7 mouse cellular contexts compared by ENCODE assay signal in the genomic region with DNA sequence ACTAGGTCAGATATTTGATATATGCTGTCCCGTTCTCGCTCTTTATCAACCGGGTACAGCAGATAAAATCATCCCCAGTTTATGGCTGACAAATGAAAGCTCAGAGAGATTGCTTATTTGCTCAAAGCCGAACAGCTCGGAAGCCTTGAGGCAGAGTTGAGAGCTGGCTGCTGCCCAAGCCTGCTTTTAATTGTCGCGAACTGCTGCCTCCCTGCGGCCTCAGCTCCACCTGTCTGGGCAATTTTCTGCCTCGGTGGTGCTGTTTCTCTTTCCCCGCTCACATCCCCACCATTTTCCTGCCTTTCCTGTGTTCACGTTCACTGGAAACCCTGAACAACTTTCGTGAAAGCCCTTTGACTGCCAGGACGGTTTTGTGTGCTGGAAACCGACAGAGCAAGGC. TPM values are rescaled to one million over a fixed set of nuclear protein-coding genes. Genes with fewer than 3 reads are reported as not detected.
DNase-seq lines count a peak whose midpoint lies in the region; ATAC-seq lines count a peak whose summit lies in the region.

No protein-coding gene starts in this region.

- 44% methylated on average over 14 of the region's 14 CpGs for WGBS in neural tube, embryonic 11.5 days
- 14% methylated on average over 14 of the region's 14 CpGs for WGBS in forebrain, embryonic 14.5 days

- no peaks in the 10 kb centered on the region for H3K9me3 ChIP-seq in neural tube, embryonic 11.5 days (ENCODE audit: control insufficient read depth, low read length)
- no peaks in the 10 kb centered on the region for H3K9me3 ChIP-seq in forebrain, embryonic 14.5 days (replicated peaks; ENCODE audit: control insufficient read depth, low read length)

- peak overlapping the region; percentile 7; the same call in 1 of the 2 replicates for H3K9ac ChIP-seq in neural tube, embryonic 11.5 days (ENCODE audit: low read length)
- H3K9ac ChIP-seq in forebrain, embryonic 14.5 days (ENCODE audit: low read length) = 0 out of 2 replicates have a peak overlapping the region, but pooled peaks have one; percentile 29

- H3K27me3 ChIP-seq in neural tube, embryonic 11.5 days (ENCODE audit: control insufficient read depth, insufficient read depth, low read length) = no peaks in the 10 kb centered on the region
- H3K27me3 ChIP-seq in forebrain, embryonic 14.5 days (replicated peaks; ENCODE audit: control insufficient read depth, insufficient read depth, low read length) = no peaks in the 10 kb centered on the region

- no peak overlapping the region for H3K4me3 ChIP-seq in neural tube, embryonic 11.5 days (ENCODE audit: low read depth, low read length)
- no peak overlapping the region for H3K4me3 ChIP-seq in forebrain, embryonic 14.5 days (ENCODE audit: low read depth, low read length)

- H3K4me1 ChIP-seq in neural tube, embryonic 11.5 days (ENCODE audit: control insufficient read depth, insufficient read depth, low read length) = peaks cover 6% of the 10 kb centered on the region
- H3K4me1 ChIP-seq in forebrain, embryonic 14.5 days (ENCODE audit: control insufficient read depth, insufficient read depth, low read length) = peaks cover 18% of the 10 kb centered on the region

- no peaks in the 10 kb centered on the region for H3K36me3 ChIP-seq in neural tube, embryonic 11.5 days (ENCODE audit: control insufficient read depth, insufficient read depth, low read length)
- no peaks in the 10 kb centered on the region for H3K36me3 ChIP-seq in forebrain, embryonic 14.5 days (ENCODE audit: control insufficient read depth, insufficient read depth, low read length)

- no peak for ATAC-seq in neural tube, embryonic 11.5 days (ENCODE audit: insufficient read depth, low FRiP score, low TSS enrichment)
- ATAC-seq in forebrain, embryonic 14.5 days = 0 out of 2 replicates have a peak, but pooled peaks have one; percentile 54

- no peak overlapping the region for H3K27ac ChIP-seq in neural tube, embryonic 11.5 days (ENCODE audit: low read depth, low read length)
- peak overlapping the region; percentile 27; the same call in 1 of the 2 replicates for H3K27ac ChIP-seq in forebrain, embryonic 14.5 days (ENCODE audit: low read depth, low read length)

- DNase-seq in neural tube, embryonic 11.5 days (ENCODE audit: low spot score) = no peak
- no peak for DNase-seq in neural tube, embryonic 10.5 days (ENCODE audit: extremely low spot score, low spot score)
- DNase-seq in cerebellum, adult 18-20 months = peak; percentile 77 to 83
- DNase-seq in forebrain, embryonic 14.5 days (ENCODE audit: low spot score) = peak; percentile 84
- peak; percentile 68 to 75 for DNase-seq in kidney, postnatal 4 days
- peak; percentile 74 for DNase-seq in lung, postnatal 36 days
- DNase-seq in thymus, postnatal 36 days = no peak

- H3K4me2 ChIP-seq in neural tube, embryonic 11.5 days (ENCODE audit: low read depth) = no peak overlapping the region
- H3K4me2 ChIP-seq in forebrain, embryonic 14.5 days (ENCODE audit: low read length) = peak overlapping the region; percentile 17; the same call in 1 of the 2 replicates

RNA-seq across cellular contexts. Expression of a gene that starts 39.8 kb away (rescaled TPM):
- polyA plus RNA-seq in neural tube, embryonic 11.5 days (2014; fragmentation: Nextera tagmentation; extraction: Ambion mirVana) = 3.9 and 4.4 TPM in 2 replicates
- 9.6 and 11.2 TPM in 2 replicates for polyA plus RNA-seq in forebrain, embryonic 14.5 days (2014; fragmentation: Nextera tagmentation; extraction: Ambion mirVana)

Comparison
In these comparisons a context has a peak if more than half of its experiments do, and no peak if none do; other contexts are left out.
1. DNase-seq: peak in cerebellum, adult 18-20 months (2 of 2), forebrain, embryonic 14.5 days (single experiment), kidney, postnatal 4 days (2 of 2) and lung, postnatal 36 days (single experiment); none in neural tube, embryonic 11.5 days (single experiment), neural tube, embryonic 10.5 days (single experiment) and thymus, postnatal 36 days (0 of 2).